Mouse (Mus musculus): ENCODE measurements at regions not wholly inside any gene's neighbourhood (a gene's known extent, or its start where the extent isn't known, plus 50 kb on each side); places are given as distances from the start of the nearest gene placed in this dataset.
A peak's percentile ranks its signal among the peaks of the same experiment; 100 is the strongest.

DNA sequence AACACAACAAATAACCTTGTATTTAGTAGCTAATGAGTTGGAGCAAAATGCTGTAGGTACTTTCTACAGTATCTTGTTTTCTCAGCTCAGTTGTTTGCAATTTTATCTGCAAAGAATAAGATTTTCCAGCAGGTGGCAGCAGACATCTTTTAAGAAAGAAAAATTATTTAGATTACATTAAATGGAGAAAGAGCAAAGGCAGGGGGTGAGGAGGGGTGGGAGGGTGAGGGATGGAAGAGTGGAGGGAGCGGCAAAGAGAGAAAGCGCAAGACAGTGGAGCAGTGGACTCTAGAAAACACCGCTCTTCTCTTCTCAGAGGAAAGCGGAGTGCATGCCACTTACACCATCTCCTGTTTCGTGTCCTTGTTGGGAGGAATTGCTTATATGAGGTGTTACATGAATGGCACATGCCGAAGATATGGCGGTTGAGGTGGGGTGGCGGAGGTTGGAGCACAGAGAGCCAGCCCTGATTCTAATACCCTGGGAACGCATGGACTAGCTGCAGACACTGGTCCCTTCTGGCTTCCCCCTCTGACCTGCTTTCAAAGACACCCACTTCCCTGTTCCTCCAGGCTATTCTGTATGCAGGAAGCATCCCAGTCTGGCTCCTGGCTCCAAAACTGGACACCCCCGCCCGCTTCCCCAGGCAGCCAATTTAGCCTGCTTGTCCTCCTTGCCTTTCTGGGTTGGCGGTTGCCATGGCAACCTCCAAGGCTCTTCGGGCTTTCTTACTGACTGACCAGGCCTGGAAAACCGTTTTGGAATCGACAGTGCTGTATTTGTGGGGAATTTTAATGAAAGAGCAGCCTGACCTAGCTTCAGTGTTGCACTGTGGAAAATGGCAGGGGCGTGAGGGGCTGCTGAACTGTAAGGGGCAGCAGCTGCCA, 309.3 kb upstream of the Myo3a start:
- TF ChIP-seq ELF1 (IDR thresholded peaks at IDR 0.05; ENCODE audit: low read depth, low read length) (no peak), USF1 (IDR thresholded peaks at IDR 0.05; ENCODE audit: low read depth, low read length) (no peak), CTCF (conservative IDR thresholded peaks at IDR 0.05 in 1 of 2, IDR thresholded peaks at IDR 0.05 in 1 of 2; ENCODE audit: low read depth in 2 of 2, low read length in 2 of 2) (peak in 1 of 2 experiments; percentile 50; a peak in 2 of 4 replicates), SIN3A (IDR thresholded peaks at IDR 0.05; ENCODE audit: low read length) (no peak), POLR2A (IDR thresholded peaks at IDR 0.05; ENCODE audit: low read depth, low read length) (no peak), ZNF384 (IDR thresholded peaks at IDR 0.05; ENCODE audit: low read depth, low read length) (no peak), E2F4 (IDR thresholded peaks at IDR 0.05; ENCODE audit: insufficient replicate concordance, low read depth, low read length) (no peak), ZKSCAN1 (IDR thresholded peaks at IDR 0.05; ENCODE audit: borderline replicate concordance, low read depth, low read length) (no peak), MAFK (IDR thresholded peaks at IDR 0.05; ENCODE audit: insufficient replicate concordance, low read length) (no peak), IRF4 (IDR thresholded peaks at IDR 0.05; ENCODE audit: low read depth, low read length) (no peak)
